Comparison of ENCODE assay signal across 21 mouse cellular contexts in genomic region chr9:79639430-79640090, GRCm38 (mm10).
DNase-seq lines count a peak whose midpoint lies in the region; ATAC-seq and TF ChIP-seq lines count a peak whose summit lies in the region.
"Had no signal": no experiment of that assay in that cellular context is flagged by ENCODE, and none has a peak within 500 bp of the region (broad histone marks: within the 10 kb centered on the region; RNA-seq: fewer than 3 reads in every experiment).

No protein-coding gene starts in this region.

- WGBS in lung, embryonic 14.5 days, result 31% methylated on average over 11 of the region's 11 CpGs
- WGBS in midbrain, embryonic 11.5 days, result 74% methylated on average over 11 of the region's 11 CpGs
- WGBS in midbrain, embryonic 13.5 days, result 80% methylated on average over 11 of the region's 11 CpGs

- no peak overlapping the region for H3K27ac ChIP-seq in lung, embryonic 14.5 days (ENCODE audit: low read depth)
- H3K27ac ChIP-seq in midbrain, embryonic 11.5 days (ENCODE audit: low read depth, low read length), result no peak overlapping the region
- no peak overlapping the region for H3K27ac ChIP-seq in midbrain, embryonic 13.5 days
- H3K27ac ChIP-seq: embryonic facial prominence, embryonic 13.5 days; forebrain, embryonic 15.5 days; hindbrain, embryonic 14.5 days; kidney, embryonic 15.5 days had no signal

- H3K9me3 ChIP-seq in lung, embryonic 14.5 days (ENCODE audit: low read depth, low read length), result no peaks in the 10 kb centered on the region
- H3K9me3 ChIP-seq in midbrain, embryonic 11.5 days (ENCODE audit: control insufficient read depth, low read length), result no peaks in the 10 kb centered on the region
- no peaks in the 10 kb centered on the region for H3K9me3 ChIP-seq in midbrain, embryonic 13.5 days
- H3K9me3 ChIP-seq: embryonic facial prominence, embryonic 13.5 days; forebrain, embryonic 15.5 days; heart, embryonic 12.5 days; kidney, embryonic 15.5 days; megakaryocyte, embryonic 14.5 days had no signal

- intact Hi-C loops in gastrocnemius, postnatal 14 days (cut with DNase I; ENCODE audit: low total_unique reads), result no loop called here

- H3K36me3 ChIP-seq in lung, embryonic 14.5 days (ENCODE audit: insufficient read depth), result no peaks in the 10 kb centered on the region
- H3K36me3 ChIP-seq in midbrain, embryonic 11.5 days (ENCODE audit: control insufficient read depth, insufficient read depth, low read length), result no peaks in the 10 kb centered on the region
- H3K36me3 ChIP-seq in midbrain, embryonic 13.5 days, result no peaks in the 10 kb centered on the region
- H3K36me3 ChIP-seq: forebrain, embryonic 15.5 days; heart, embryonic 12.5 days; kidney, embryonic 15.5 days had no signal

- no peak overlapping the region for H3K9ac ChIP-seq in lung, embryonic 14.5 days
- H3K9ac ChIP-seq in midbrain, embryonic 11.5 days (ENCODE audit: low read length), result no peak overlapping the region
- H3K9ac ChIP-seq in midbrain, embryonic 13.5 days (replicated peaks), result no peak overlapping the region
- H3K9ac ChIP-seq: embryonic facial prominence, embryonic 13.5 days; forebrain, embryonic 15.5 days; heart, embryonic 12.5 days; hindbrain, embryonic 14.5 days; kidney, embryonic 15.5 days had no signal

- peak; percentile 87 for ATAC-seq in lung, embryonic 14.5 days (ENCODE audit: insufficient read depth)
- no peak for ATAC-seq in midbrain, embryonic 11.5 days (ENCODE audit: low FRiP score)
- ATAC-seq in midbrain, embryonic 13.5 days, result no peak
- ATAC-seq: activated CD4-positive, CD25-positive, alpha-beta regulatory T cell, adult 4 months; forebrain, embryonic 15.5 days; intestine, embryonic 16.5 days had no signal

- no peaks in the 10 kb centered on the region for H3K27me3 ChIP-seq in lung, embryonic 14.5 days (ENCODE audit: insufficient read depth, low read length)
- H3K27me3 ChIP-seq in midbrain, embryonic 11.5 days (ENCODE audit: control insufficient read depth, insufficient read depth, low read length), result no peaks in the 10 kb centered on the region
- no peaks in the 10 kb centered on the region for H3K27me3 ChIP-seq in midbrain, embryonic 13.5 days
- H3K27me3 ChIP-seq: embryonic facial prominence, embryonic 13.5 days; forebrain, embryonic 15.5 days; heart, embryonic 12.5 days; kidney, embryonic 15.5 days; megakaryocyte, embryonic 14.5 days had no signal

- no peak overlapping the region for H3K4me2 ChIP-seq in lung, embryonic 14.5 days
- no peak overlapping the region for H3K4me2 ChIP-seq in midbrain, embryonic 11.5 days
- no peak overlapping the region for H3K4me2 ChIP-seq in midbrain, embryonic 13.5 days (replicated peaks)
- H3K4me2 ChIP-seq: embryonic facial prominence, embryonic 13.5 days; forebrain, embryonic 15.5 days; heart, embryonic 12.5 days; hindbrain, embryonic 14.5 days; kidney, embryonic 15.5 days had no signal

- peaks cover 5% of the 10 kb centered on the region; the same call in 1 of the 2 replicates for H3K4me1 ChIP-seq in lung, embryonic 14.5 days (ENCODE audit: insufficient read depth)
- H3K4me1 ChIP-seq in midbrain, embryonic 11.5 days (ENCODE audit: control insufficient read depth, insufficient read depth, low read length), result no peaks in the 10 kb centered on the region
- H3K4me1 ChIP-seq in midbrain, embryonic 13.5 days (replicated peaks), result no peaks in the 10 kb centered on the region
- H3K4me1 ChIP-seq: embryonic facial prominence, embryonic 13.5 days; forebrain, embryonic 15.5 days; kidney, embryonic 15.5 days; megakaryocyte, embryonic 14.5 days had no signal

- peak; percentile 15 for DNase-seq in gastrocnemius, postnatal 14 days
- no peak for DNase-seq in gastrocnemius, postnatal 25 days
- peak; percentile 53 for DNase-seq in 3T3-L1 (ENCODE audit: low read depth, low spot score)
- peak; percentile 67 for DNase-seq in lung, embryonic 14.5 days
- DNase-seq in lung, postnatal 36 days, result peak; percentile 54
- no peak for DNase-seq in midbrain, embryonic 11.5 days (ENCODE audit: low spot score, missing footprints)
- DNase-seq: adrenal gland, postnatal 10 days; cerebellum, adult 11 months; cerebellum, postnatal 14 days; heart, postnatal 14 days; retina, postnatal 1 day; thymus, postnatal 25 days had no signal

- TF ChIP-seq CTCF in lung, embryonic 14.5 days (IDR thresholded peaks at IDR 0.05; ENCODE audit: low read depth), result peak; percentile 50

- no peak overlapping the region for H3K4me3 ChIP-seq in lung, embryonic 14.5 days (ENCODE audit: low read depth, low read length)
- no peak overlapping the region for H3K4me3 ChIP-seq in midbrain, embryonic 11.5 days (ENCODE audit: low read depth, low read length)
- H3K4me3 ChIP-seq in midbrain, embryonic 13.5 days (replicated peaks), result no peak overlapping the region
- H3K4me3 ChIP-seq: embryonic facial prominence, embryonic 13.5 days; forebrain, embryonic 15.5 days; heart, embryonic 12.5 days; kidney, embryonic 15.5 days; megakaryocyte, embryonic 14.5 days had no signal

Comparison
In these comparisons a context has a peak if more than half of its experiments do, and no peak if none do; other contexts are left out.
1. DNase-seq: peak in gastrocnemius, postnatal 14 days (single experiment), 3T3-L1 (single experiment), lung, embryonic 14.5 days (single experiment) and lung, postnatal 36 days (single experiment); none in gastrocnemius, postnatal 25 days (single experiment) and midbrain, embryonic 11.5 days (single experiment).